Mouse (Mus musculus) gastrocnemius, adult 8-10 months (tissue): ENCODE data around the gene Gm21095. TPM values are rescaled to one million over a fixed set of nuclear protein-coding genes. Genes with fewer than 3 reads are reported as not detected.
"Not testable (repeated sequence)": the region's sequence is repeated elsewhere in the genome, so short reads cannot be mapped to it uniquely, and the experiment has no call there.

ENCODE experiments used
- DNase-seq, 2 experiments: peaks; one replicate each; pipeline ENCODE4 v3.0.0; 2022; ENCODE audit warnings: low spot score in 2 of 2
- total RNA-seq, 4 experiments: library from RNA; stranded (reverse); gene quantifications; 2 replicates each; pipeline ENCODE4 v1.2.4; 2022

The Gm21095 gene
- not detected for total RNA-seq

DNA sequence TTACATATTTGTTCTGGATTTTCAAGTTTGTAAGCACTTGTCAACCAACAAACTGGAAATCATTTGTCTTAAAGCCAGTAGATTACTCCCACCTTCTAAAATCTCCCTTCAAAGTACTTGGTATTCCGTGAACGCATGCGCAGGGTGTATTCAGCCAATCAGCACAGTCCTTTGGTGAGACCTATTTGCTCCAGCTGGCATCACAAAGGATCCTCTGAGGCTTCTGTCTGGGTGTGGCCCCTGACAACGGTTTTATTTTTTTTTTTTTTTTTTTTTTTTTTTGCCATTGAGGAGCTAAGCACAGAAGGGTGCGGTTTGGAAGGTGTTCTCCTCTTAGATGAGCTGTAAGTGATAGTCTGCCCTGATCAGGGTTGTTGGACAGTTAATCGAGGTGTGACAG, at the start of gene Gm21095:
Gene Gm21095 (plus strand): TSS at position 301 of the 400 bp plus-strand sequence.
- not testable (repeated sequence) for DNase-seq
